Mouse (Mus musculus): Measurements from ENCODE around the gene Plpp7. TPM values are rescaled to one million over a fixed set of nuclear protein-coding genes. Genes with fewer than 3 reads are reported as not detected.

Gene Plpp7
- total and polyA plus RNA-seq, 3 experiments, result 0.25 TPM; not detected in 2

GRCm38 (mm10) chr2:32140498-32140934 lies 45.2 kb downstream of the Plpp7 start:
- H3K4me1 ChIP-seq (ENCODE audit: control insufficient read depth in 1 of 2, insufficient read depth in 2 of 2), result peaks cover 9 to 42% of the 10 kb centered on the region in 2 experiments; a peak in 3 of 4 replicates
- no peak overlapping the region for H3K9ac ChIP-seq (ENCODE audit: insufficient read depth, low read depth)
- in situ Hi-C loops (cut with MboI; ENCODE audit: low pct_ligation_motif_present, low pct_unique_long_range_greater_than_20kb, low sequenced_read_pairs), result loop anchor here (25.0 kb wide), 1 partner anchor 422 kb away; the partner anchor contains the start of genes Dpm2 and Pip5kl1
- H3K4me2 ChIP-seq (ENCODE audit: insufficient read depth, low read depth, poor library complexity, severe bottlenecking), result no peak overlapping the region
- no peaks in the 10 kb centered on the region for H3K9me3 ChIP-seq (replicated peaks; ENCODE audit: low read length)
- TF ChIP-seq ETS1 (conservative IDR thresholded peaks at IDR 0.05; ENCODE audit: low read depth, low read length) (peak; percentile 62), MAX (IDR thresholded peaks at IDR 0.05; ENCODE audit: low read length) (peak; percentile 23; the same call in 1 of the 2 replicates), MAZ (IDR thresholded peaks at IDR 0.05; ENCODE audit: low read depth, low read length) (no peak), MEF2A (IDR thresholded peaks at IDR 0.05; ENCODE audit: borderline replicate concordance, low read depth, low read length) (peak; percentile 32; the same call in 1 of the 2 replicates), EP300 (IDR thresholded peaks at IDR 0.05; ENCODE audit: low read length) (0 out of 2 replicates have a peak, but pooled peaks have one; percentile 41), BHLHE40 (IDR thresholded peaks at IDR 0.05; ENCODE audit: low read depth, low read length) (peak; percentile 39), SIN3A (IDR thresholded peaks at IDR 0.05; ENCODE audit: low read length) (peak; percentile 47; the same call in 1 of the 2 replicates), RCOR1 (conservative IDR thresholded peaks at IDR 0.05; ENCODE audit: low read depth, low read length) (no peak), IRF4 (IDR thresholded peaks at IDR 0.05; ENCODE audit: low read depth, low read length) (peak; percentile 61)
- H3K27me3 ChIP-seq (replicated peaks), result no peaks in the 10 kb centered on the region
- H3K27ac ChIP-seq (ENCODE audit: insufficient read depth, low read depth), result peak overlapping the region; percentile 40; the same call in 1 of the 2 replicates
- no peaks in the 10 kb centered on the region for H3K36me3 ChIP-seq (replicated peaks in 1 of 2; ENCODE audit: control insufficient read depth in 1 of 2, insufficient read depth in 1 of 2, low read length in 1 of 2)
- dilution Hi-C loops (cut with MboI; ENCODE audit: extremely low pct_ligation_motif_present, extremely low pct_unique_long_range_greater_than_20kb, low sequenced_read_pairs), result no loop called here
- no peak overlapping the region for H3K4me3 ChIP-seq (replicated peaks in 1 of 3; ENCODE audit: low read depth in 2 of 3, low read length in 2 of 3, poor library complexity in 1 of 3)
- H3K79me2 ChIP-seq (replicated peaks; ENCODE audit: control insufficient read depth, extremely low read depth, insufficient read depth, poor library complexity, severe bottlenecking), result no peaks in the 10 kb centered on the region
- DNase-seq (ENCODE audit: extremely low read depth), result peak; percentile 87

- Histone ChIP-seq H3K9ac (ENCODE audit: insufficient read depth, low read depth) (no peak overlapping the region), H3K4me2 (ENCODE audit: insufficient read depth, low read depth, poor library complexity, severe bottlenecking) (no peak overlapping the region), H3K4me1 (ENCODE audit: control insufficient read depth in 1 of 2, insufficient read depth in 2 of 2) (peaks cover 10 to 43% of the 10 kb centered on the region in 2 experiments; a peak in 3 of 4 replicates), H3K4me3 (replicated peaks in 1 of 3; ENCODE audit: low read depth in 2 of 3, low read length in 2 of 3, poor library complexity in 1 of 3) (no peak overlapping the region), H3K27me3 (replicated peaks) (no peaks in the 10 kb centered on the region), H3K9me3 (replicated peaks; ENCODE audit: low read length) (no peaks in the 10 kb centered on the region), H3K79me2 (replicated peaks; ENCODE audit: control insufficient read depth, extremely low read depth, insufficient read depth, poor library complexity, severe bottlenecking) (no peaks in the 10 kb centered on the region), H3K36me3 (replicated peaks in 1 of 2; ENCODE audit: control insufficient read depth in 1 of 2, insufficient read depth in 1 of 2, low read length in 1 of 2) (no peaks in the 10 kb centered on the region), H3K27ac (ENCODE audit: insufficient read depth, low read depth) (no peak overlapping the region)
- in situ Hi-C loops (cut with MboI; ENCODE audit: low pct_ligation_motif_present, low pct_unique_long_range_greater_than_20kb, low sequenced_read_pairs), result loop anchor here (25.0 kb wide), 1 partner anchor 421 kb away; the partner anchor contains the start of genes Dpm2 and Pip5kl1
- dilution Hi-C loops (cut with MboI; ENCODE audit: extremely low pct_ligation_motif_present, extremely low pct_unique_long_range_greater_than_20kb, low sequenced_read_pairs), result no loop called here
- DNase-seq (ENCODE audit: extremely low read depth), result no peak
- TF ChIP-seq CTCF (conservative IDR thresholded peaks at IDR 0.05 in 1 of 2, IDR thresholded peaks at IDR 0.05 in 1 of 2; ENCODE audit: low read depth in 2 of 2, low read length in 2 of 2) (no peak), RCOR1 (conservative IDR thresholded peaks at IDR 0.05; ENCODE audit: low read depth, low read length) (no peak), MEF2A (IDR thresholded peaks at IDR 0.05; ENCODE audit: borderline replicate concordance, low read depth, low read length) (no peak), UBTF (IDR thresholded peaks at IDR 0.05; ENCODE audit: low read depth, low read length) (no peak)
Measured at GRCm38 (mm10) chr2:32141602-32142001, 46.3 kb downstream of the Plpp7 start.

GRCm38 (mm10) chr2:32142368-32142767 lies 47.0 kb downstream of the Plpp7 start:
- Histone ChIP-seq H3K4me3 (replicated peaks in 1 of 3; ENCODE audit: low read depth in 2 of 3, low read length in 2 of 3, poor library complexity in 1 of 3) (no peak overlapping the region), H3K36me3 (replicated peaks in 1 of 2; ENCODE audit: control insufficient read depth in 1 of 2, insufficient read depth in 1 of 2, low read length in 1 of 2) (no peaks in the 10 kb centered on the region), H3K9me3 (replicated peaks; ENCODE audit: low read length) (no peaks in the 10 kb centered on the region), H3K9ac (ENCODE audit: insufficient read depth, low read depth) (no peak overlapping the region), H3K27ac (ENCODE audit: insufficient read depth, low read depth) (no peak overlapping the region), H3K79me2 (replicated peaks; ENCODE audit: control insufficient read depth, extremely low read depth, insufficient read depth, poor library complexity, severe bottlenecking) (no peaks in the 10 kb centered on the region), H3K4me1 (ENCODE audit: control insufficient read depth in 1 of 2, insufficient read depth in 2 of 2) (peaks cover 13 to 42% of the 10 kb centered on the region in 2 experiments; a peak in 3 of 4 replicates), H3K27me3 (replicated peaks) (no peaks in the 10 kb centered on the region), H3K4me2 (ENCODE audit: insufficient read depth, low read depth, poor library complexity, severe bottlenecking) (no peak overlapping the region)
- TF ChIP-seq ZC3H11A (IDR thresholded peaks at IDR 0.05; ENCODE audit: low read depth, low read length), result no peak
- DNase-seq (ENCODE audit: extremely low read depth), result no peak
- dilution Hi-C loops (cut with MboI; ENCODE audit: extremely low pct_ligation_motif_present, extremely low pct_unique_long_range_greater_than_20kb, low sequenced_read_pairs) (no loop called here), in situ Hi-C loops (cut with MboI; ENCODE audit: low pct_ligation_motif_present, low pct_unique_long_range_greater_than_20kb, low sequenced_read_pairs) (loop anchor here (25.0 kb wide), 1 partner anchor 420 kb away; the partner anchor contains the start of genes Dpm2 and Pip5kl1)

Measured in CH12.LX (cell line).